Mouse (Mus musculus) midbrain, embryonic 10.5 days (tissue): ENCODE data around the gene Sh2d1a. TPM values are rescaled to one million over a fixed set of nuclear protein-coding genes. Genes with fewer than 3 reads are reported as not detected.

ENCODE experiments used
- DNase-seq: peaks from one replicate; pipeline ENCODE4 v3.0.0-alpha.2; 2017; ENCODE audit warnings: low spot score
- H3K27ac ChIP-seq: fragments of 300-500 bp; sonication (generic); replicated peaks from 2 replicates; pipeline ENCODE4 v1.5.1; 2016; ENCODE audit warnings: mild to moderate bottlenecking
- H3K27me3 ChIP-seq: fragments of 300-500 bp; sonication (generic); 2 replicates; pipeline ENCODE4 v1.6.1; 2016; ENCODE audit warnings: low read depth, mild to moderate bottlenecking; ENCODE audit not compliant: poor library complexity, severe bottlenecking
- H3K36me3 ChIP-seq: fragments of 300-500 bp; sonication (generic); 2 replicates; pipeline ENCODE4 v1.6.1; 2016; ENCODE audit warnings: mild to moderate bottlenecking, moderate library complexity
- H3K4me1 ChIP-seq: fragments of 300-500 bp; sonication (generic); 2 replicates; pipeline ENCODE4 v1.6.1; 2016
- H3K4me3 ChIP-seq: fragments of 300-500 bp; sonication (generic); 2 replicates; pipeline ENCODE4 v1.5.1; 2016; ENCODE audit warnings: mild to moderate bottlenecking, moderate library complexity
- H3K9me3 ChIP-seq: fragments of 300-500 bp; sonication (generic); replicated peaks from 2 replicates; pipeline ENCODE4 v1.6.1; 2016; ENCODE audit warnings: mild to moderate bottlenecking
- WGBS: fragments of 180-500 bp; shearing (Covaris S2); methylation state at CpG from one replicate; pipeline ENCODE4 v1.1.7; 2016; 5-methylcytosine and 5-hydroxymethylcytosine counted together
- polyA plus RNA-seq: library from polyadenylated mRNA; unstranded; fragments of >200 nt; fragmentation: Nextera tagmentation; extraction: Ambion mirVana; gene quantifications from 2 replicates; pipeline ENCODE4 v1.2.1, GENCODE M21; 2016

The Sh2d1a gene
- polyA plus RNA-seq: 0.27 and 0.42 TPM in 2 replicates

DNA sequence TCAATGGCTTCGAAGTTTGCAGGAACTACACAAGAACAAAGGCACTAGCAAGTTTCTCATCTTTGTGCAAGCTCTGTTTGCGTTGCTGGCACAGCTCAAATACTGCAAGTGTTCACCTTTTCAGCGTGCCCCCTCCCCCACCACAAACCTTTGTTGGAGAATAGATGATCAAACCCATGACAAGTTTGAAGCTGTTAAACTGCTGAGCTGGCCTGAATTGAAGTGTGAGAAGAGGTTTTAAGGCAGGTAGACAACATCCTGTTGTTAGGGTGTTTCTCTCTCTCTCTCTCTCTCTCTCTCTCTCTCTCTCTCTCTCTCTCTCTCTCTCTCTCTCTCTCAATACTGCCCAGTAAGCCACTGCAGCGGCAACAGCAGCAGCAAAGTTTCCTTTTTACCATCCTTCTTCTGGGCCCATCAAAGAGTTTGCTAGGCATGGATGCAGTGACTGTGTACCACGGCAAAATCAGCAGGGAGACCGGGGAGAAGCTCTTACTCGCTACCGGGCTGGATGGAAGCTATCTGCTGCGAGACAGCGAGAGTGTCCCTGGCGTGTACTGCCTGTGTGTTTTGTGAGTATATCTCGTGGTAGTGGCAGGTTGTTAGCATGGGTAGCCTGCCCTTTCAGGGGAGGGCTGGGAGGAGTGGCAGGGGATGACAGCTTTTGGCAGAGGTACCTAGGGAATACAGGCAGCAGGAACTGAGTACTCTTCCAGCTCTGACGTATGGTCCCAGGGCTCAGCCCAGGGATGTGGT, at the start of gene Sh2d1a:
TSS of gene Sh2d1a (plus strand) at position 163 of the 753 bp plus-strand sequence.
- H3K27me3 ChIP-seq: no peaks in the 10 kb centered on the region
- WGBS: 80% methylated on average over 13 of the region's 13 CpGs
- no peak for DNase-seq

DNA sequence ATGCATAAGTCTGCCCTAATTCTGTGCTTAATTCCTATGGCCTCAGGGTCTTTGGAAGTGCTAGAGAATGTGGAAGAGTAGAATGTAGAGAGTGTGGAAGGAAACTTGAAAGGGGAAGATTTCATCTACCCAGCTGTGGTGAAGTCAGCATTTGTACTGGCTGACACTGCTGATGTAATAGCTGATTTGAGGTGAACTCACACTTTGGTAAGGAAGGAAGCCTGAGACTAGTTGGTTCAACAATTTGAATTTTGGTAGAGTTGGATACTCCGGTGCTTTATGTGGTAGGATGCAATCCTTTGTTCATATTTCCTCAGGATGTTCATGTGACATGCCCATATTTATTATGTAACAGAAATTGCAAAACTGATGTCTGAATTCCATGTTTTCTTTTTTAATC, 49.3 kb upstream of the Sh2d1a start:
- no peak for DNase-seq
- H3K27me3 ChIP-seq: no peaks in the 10 kb centered on the region
- H3K4me3 ChIP-seq: no peak overlapping the region
- no peak overlapping the region for H3K27ac ChIP-seq
- H3K36me3 ChIP-seq: no peaks in the 10 kb centered on the region
- H3K9me3 ChIP-seq: no peaks in the 10 kb centered on the region
- 89% methylated on average over 1 of the region's 1 CpGs for WGBS
- H3K4me1 ChIP-seq: 0 out of 2 replicates have a peak, but pooled peaks cover 4% of the 10 kb centered on the region

More for the DNA sequence above, at the start of gene Sh2d1a:
- Histone ChIP-seq H3K9me3 (no peaks in the 10 kb centered on the region), H3K4me1 (no peaks in the 10 kb centered on the region), H3K4me3 (no peak within 1 kb of the TSS), H3K27ac (no peak within 1 kb of the TSS), H3K36me3 (no peaks in the 10 kb centered on the region)

DNA sequence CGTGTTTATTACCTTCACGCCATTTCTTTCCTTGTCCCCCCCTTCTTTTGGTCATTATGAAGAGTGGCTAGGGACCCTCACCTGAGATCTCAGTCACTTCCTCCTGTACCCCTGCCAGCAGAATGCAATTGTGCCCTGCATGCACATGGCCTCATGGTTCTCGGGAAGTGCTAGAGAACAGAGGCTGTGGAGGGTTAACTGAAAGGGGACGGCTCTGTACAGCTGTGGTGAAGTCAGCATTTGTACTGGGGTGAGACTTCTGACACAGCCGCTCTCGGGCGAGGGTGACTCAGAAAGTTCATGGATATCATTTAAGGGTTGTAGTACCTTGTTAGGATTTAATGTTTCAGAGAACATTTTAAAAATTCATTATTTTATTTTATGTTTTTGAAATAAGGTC, 47.7 kb upstream of the Sh2d1a start:
- Histone ChIP-seq H3K36me3 (no peaks in the 10 kb centered on the region), H3K9me3 (no peaks in the 10 kb centered on the region), H3K27ac (no peak overlapping the region), H3K27me3 (no peaks in the 10 kb centered on the region), H3K4me3 (no peak overlapping the region), H3K4me1 (0 out of 2 replicates have a peak, but pooled peaks cover 4% of the 10 kb centered on the region)
- no peak for DNase-seq
- WGBS: 84% methylated on average over 7 of the region's 7 CpGs

DNA sequence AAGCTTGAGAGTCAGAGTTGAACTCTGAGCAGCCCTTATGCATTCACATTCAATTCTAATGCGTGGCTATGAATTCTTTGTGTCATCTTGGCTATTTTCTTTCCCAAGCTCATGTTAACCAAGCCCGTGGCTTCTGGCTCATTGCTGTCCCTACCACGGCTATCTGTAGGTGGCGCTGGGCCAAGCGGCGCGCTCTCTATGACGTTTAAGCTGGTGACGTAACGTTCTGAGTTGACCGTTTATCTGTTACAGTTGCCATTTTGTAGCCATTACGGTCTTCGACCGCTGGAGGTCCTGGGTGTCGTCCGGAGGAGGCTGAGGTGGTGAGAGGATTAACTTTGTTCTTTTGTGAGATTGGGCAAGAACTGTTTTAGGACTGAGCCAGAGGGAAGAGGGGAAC, 12.8 kb upstream of the Sh2d1a start, which contains the start of gene Tex13c2:
TSS of gene Tex13c2 (plus strand) at position 246 of the 400 bp plus-strand sequence.
- no peak for DNase-seq
- H3K27me3 ChIP-seq: no peaks in the 10 kb centered on the region
- H3K4me3 ChIP-seq: no peak within 1 kb of the TSS
- H3K36me3 ChIP-seq: no peaks in the 10 kb centered on the region
- 90% methylated on average over 16 of the region's 16 CpGs for WGBS
- H3K4me1 ChIP-seq: no peaks in the 10 kb centered on the region
- no peak within 1 kb of the TSS for H3K27ac ChIP-seq
- H3K9me3 ChIP-seq: peaks cover 8% of the 10 kb centered on the region; the same call in 1 of the 2 replicates

DNA sequence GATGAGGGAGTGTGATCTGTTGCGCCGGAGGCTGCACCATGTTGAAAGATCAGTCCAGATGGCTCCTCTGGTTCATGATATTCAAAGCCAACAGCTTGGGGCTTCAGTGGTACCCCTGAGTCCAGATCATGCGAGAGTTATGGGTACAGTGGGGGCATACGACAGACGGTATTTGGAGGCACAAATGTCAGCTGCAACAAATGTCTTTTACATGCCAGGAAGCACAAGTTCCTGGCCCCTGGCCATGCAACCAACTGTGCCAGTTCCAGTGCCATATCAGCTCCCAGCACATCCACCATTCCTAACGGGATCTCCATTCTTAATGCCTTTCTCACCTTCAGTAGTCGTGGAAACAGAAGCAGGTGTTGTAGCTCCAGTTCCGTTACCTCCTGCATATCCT, 11.9 kb upstream of the Sh2d1a start:
- Histone ChIP-seq H3K4me3 (no peak overlapping the region), H3K27ac (no peak overlapping the region), H3K4me1 (no peaks in the 10 kb centered on the region), H3K36me3 (no peaks in the 10 kb centered on the region), H3K27me3 (no peaks in the 10 kb centered on the region), H3K9me3 (peaks cover 8% of the 10 kb centered on the region; the same call in 1 of the 2 replicates)
- 92% methylated on average over 8 of the region's 8 CpGs for WGBS
- DNase-seq: no peak

DNA sequence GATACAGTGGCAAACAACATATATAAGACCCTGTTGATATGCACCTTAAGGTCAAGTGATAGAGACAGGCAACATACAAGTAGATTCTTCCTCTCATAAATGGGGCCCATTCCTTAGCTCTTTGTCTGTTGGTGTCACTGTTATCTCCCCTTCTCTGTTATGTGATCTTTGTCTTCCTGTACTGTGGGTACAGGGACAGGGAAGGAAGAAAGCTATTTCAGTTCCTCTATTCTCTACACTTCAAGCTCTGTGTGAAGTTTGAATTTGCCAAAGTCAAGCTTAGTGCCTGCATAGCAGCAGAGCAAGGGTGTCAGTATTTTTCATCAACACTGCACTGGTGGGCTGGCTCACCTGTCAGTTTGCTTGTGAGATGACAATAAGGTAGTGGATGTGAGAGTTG, 1.7 kb upstream of the Sh2d1a start:
- Histone ChIP-seq H3K4me3 (no peak overlapping the region), H3K9me3 (no peaks in the 10 kb centered on the region), H3K4me1 (no peaks in the 10 kb centered on the region), H3K36me3 (no peaks in the 10 kb centered on the region), H3K27me3 (no peaks in the 10 kb centered on the region), H3K27ac (no peak overlapping the region)
- no peak for DNase-seq

DNA sequence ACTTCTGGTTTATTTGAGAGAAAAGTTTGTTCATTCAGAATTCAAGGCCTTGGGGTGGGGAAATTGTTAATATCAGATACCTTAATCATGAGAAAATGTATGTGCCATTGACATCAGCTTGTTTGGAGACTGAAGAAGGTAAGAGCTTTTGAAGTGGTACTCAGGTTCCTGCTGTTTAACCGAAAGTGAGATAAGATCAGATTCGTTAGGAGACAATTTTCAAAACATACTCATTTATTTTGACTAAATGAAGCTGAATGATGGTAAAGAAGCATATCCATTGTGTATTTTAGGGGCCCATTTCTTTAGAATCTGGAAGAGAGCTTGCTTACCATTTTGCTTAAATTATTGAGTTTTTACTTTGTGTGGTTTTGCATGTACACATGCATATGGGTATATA, 8.9 kb downstream of the Sh2d1a start:
- DNase-seq: no peak
- H3K27me3 ChIP-seq: no peaks in the 10 kb centered on the region
- WGBS: 86% methylated on average over 2 of the region's 2 CpGs
- no peaks in the 10 kb centered on the region for H3K4me1 ChIP-seq
- no peak overlapping the region for H3K27ac ChIP-seq
- no peaks in the 10 kb centered on the region for H3K9me3 ChIP-seq
- H3K4me3 ChIP-seq: no peak overlapping the region
- H3K36me3 ChIP-seq: no peaks in the 10 kb centered on the region

DNA sequence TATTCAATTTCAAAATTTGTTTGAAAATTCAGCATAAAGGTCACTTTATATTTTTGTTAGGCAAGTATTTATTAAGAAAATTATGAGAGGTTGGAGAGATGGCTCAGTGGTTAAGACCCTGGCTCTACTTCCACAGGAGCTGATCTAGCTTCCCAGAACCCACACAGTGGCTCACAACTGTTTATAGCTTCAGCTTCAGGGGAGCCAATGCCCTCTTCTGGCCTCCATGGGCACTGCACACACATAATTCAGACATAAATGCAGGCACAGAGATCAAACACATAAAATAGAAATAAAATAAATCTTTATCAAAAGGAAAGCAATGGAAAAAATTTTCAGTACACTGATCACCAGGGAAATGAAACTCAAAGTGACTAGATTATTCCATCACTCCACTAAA, 10.3 kb downstream of the Sh2d1a start:
- H3K27me3 ChIP-seq: no peaks in the 10 kb centered on the region
- H3K4me1 ChIP-seq: no peaks in the 10 kb centered on the region
- no peak overlapping the region for H3K4me3 ChIP-seq
- H3K9me3 ChIP-seq: no peaks in the 10 kb centered on the region
- no peaks in the 10 kb centered on the region for H3K36me3 ChIP-seq
- no peak overlapping the region for H3K27ac ChIP-seq
- DNase-seq: no peak

DNA sequence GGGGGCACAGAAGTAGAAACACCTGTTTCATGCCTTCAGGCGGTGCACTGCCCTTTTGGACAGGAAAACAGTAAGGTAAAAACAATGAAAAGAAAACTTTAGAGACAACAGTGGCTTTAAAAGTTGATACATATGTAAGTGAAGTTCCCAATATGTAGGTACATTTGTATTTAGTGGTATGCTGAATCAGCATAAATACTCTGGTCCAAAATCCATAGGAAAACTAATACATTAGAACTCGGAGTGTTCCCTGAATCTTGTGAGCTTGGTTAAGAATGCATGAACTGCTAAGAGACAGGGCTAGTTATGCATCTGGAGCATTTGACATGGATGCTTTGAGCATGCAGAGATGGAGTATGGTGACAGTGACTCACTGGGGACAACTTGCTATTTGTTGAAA, 20.6 kb downstream of the Sh2d1a start:
- 81% methylated on average over 2 of the region's 2 CpGs for WGBS
- no peaks in the 10 kb centered on the region for H3K4me1 ChIP-seq

DNA sequence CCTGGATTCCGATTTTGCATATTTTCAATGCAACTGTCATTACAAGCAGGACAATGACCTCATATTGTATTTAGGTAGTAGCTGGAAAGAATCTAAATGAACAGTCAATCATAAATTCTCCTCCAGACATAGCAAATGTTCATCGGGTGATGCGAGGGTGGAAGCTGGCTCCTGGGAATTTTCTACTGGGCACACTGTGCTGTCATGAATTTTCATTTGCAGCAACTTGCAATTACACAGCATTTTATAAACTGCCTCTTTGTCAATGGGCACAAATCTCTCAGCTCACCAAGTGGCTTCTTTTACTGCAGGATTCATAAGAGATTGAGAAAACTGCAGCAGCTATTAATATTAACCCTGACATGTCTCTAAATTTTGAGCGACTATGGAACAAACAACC, 28.4 kb downstream of the Sh2d1a start:
- no peaks in the 10 kb centered on the region for H3K9me3 ChIP-seq
- no peak overlapping the region for H3K4me3 ChIP-seq
- no peak overlapping the region for H3K27ac ChIP-seq
- H3K27me3 ChIP-seq: no peaks in the 10 kb centered on the region
- DNase-seq: no peak
- H3K36me3 ChIP-seq: no peaks in the 10 kb centered on the region
- no peaks in the 10 kb centered on the region for H3K4me1 ChIP-seq
- 84% methylated on average over 4 of the region's 4 CpGs for WGBS

More for the DNA sequence above, 20.6 kb downstream of the Sh2d1a start:
- Histone ChIP-seq H3K27ac (no peak overlapping the region), H3K9me3 (no peaks in the 10 kb centered on the region), H3K36me3 (no peaks in the 10 kb centered on the region), H3K27me3 (no peaks in the 10 kb centered on the region), H3K4me3 (no peak overlapping the region)
- no peak for DNase-seq

DNA sequence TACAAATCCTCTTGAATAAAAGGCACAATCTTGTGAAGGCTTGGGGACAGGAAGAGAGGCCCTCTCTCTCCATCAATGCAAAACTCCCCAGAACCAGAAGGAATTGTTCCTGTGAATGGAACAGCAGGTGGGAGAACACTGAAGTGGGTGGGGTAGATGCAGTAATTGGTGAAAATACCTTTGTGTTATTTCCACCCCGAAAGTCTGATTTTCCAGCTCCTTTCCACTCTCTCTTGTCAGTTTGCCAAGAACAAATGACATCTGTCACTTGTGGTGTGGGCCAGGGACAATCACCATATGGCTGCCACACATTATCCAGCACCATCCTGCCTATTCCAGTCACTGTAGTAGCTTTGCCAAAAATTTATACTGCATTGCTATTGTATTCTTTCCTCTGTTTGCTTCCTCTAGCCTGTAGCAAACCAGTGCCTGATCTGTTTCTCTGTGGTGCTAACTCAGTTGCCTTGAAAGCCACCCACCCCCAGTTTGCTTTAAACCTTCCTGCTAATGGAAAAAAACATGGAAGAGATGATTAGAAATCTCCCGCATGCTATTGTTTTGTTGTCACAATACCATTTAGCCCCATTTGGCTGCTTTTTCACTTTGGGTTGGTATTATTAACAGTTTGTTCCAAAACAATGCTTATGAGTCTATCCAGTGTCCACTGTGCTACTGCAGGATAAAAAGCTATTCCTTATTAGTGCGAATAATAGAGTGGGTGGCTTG, 37.9 kb downstream of the Sh2d1a start:
- 43% methylated on average over 3 of the region's 3 CpGs for WGBS

DNA sequence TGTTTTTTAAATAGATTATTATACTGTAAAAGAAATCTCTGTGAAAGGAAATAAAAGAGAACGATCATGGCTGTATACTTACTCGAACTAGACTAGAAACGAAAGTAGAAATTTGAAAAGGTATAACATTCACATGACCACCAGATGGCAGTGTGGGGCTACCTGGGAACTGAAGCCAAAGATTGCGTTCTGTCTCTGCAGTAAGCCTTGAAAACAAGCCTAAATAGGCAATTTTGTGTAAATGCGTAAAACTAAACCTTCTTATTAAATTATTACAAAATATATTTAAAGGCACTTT, 38.5 kb downstream of the Sh2d1a start:
- Histone ChIP-seq H3K4me3 (no peak overlapping the region), H3K36me3 (no peaks in the 10 kb centered on the region), H3K27ac (peak overlapping the region; percentile 57; the same call in 1 of the 2 replicates), H3K27me3 (no peaks in the 10 kb centered on the region), H3K9me3 (no peaks in the 10 kb centered on the region), H3K4me1 (peaks cover 8% of the 10 kb centered on the region)
- DNase-seq: peak; percentile 29
- 51% methylated on average over 5 of the region's 5 CpGs for WGBS

More for the DNA sequence above, 37.9 kb downstream of the Sh2d1a start:
- Histone ChIP-seq H3K36me3 (no peaks in the 10 kb centered on the region), H3K9me3 (no peaks in the 10 kb centered on the region), H3K4me3 (no peak overlapping the region), H3K27me3 (no peaks in the 10 kb centered on the region), H3K27ac (peak overlapping the region; percentile 57), H3K4me1 (peaks cover 8% of the 10 kb centered on the region)
- no peak for DNase-seq

DNA sequence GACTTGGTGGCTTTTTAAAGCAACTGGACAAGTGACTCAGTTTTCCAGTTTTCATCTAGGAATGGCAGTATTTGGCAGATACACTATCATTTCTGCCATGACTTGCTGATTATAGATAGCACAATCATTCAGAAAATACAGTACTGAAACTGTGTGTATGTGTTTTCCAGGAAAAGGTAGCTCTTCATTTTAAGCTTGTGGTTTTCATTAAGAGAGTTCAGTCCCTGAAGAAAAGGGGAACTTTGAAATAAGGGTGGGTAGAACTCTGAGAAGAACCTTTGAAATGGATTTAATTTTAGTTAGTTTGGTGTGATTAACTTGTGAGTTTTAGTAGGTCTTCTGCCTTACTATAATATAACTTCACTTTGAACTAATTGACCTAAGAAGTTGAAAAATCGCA, 42.8 kb downstream of the Sh2d1a start:
- 91% methylated on average over 1 of the region's 1 CpGs for WGBS
- no peaks in the 10 kb centered on the region for H3K9me3 ChIP-seq
- peaks cover 4% of the 10 kb centered on the region for H3K4me1 ChIP-seq
- no peaks in the 10 kb centered on the region for H3K27me3 ChIP-seq
- H3K36me3 ChIP-seq: no peaks in the 10 kb centered on the region
- H3K4me3 ChIP-seq: no peak overlapping the region
- H3K27ac ChIP-seq: no peak overlapping the region
- DNase-seq: no peak
